Mouse (Mus musculus): ENCODE measurements around the gene Camk1. TPM values are rescaled to one million over a fixed set of nuclear protein-coding genes. Genes with fewer than 3 reads are reported as not detected.

Camk1 gene
- polyA plus RNA-seq, 1 experiment, result 18.3 TPM

DNA sequence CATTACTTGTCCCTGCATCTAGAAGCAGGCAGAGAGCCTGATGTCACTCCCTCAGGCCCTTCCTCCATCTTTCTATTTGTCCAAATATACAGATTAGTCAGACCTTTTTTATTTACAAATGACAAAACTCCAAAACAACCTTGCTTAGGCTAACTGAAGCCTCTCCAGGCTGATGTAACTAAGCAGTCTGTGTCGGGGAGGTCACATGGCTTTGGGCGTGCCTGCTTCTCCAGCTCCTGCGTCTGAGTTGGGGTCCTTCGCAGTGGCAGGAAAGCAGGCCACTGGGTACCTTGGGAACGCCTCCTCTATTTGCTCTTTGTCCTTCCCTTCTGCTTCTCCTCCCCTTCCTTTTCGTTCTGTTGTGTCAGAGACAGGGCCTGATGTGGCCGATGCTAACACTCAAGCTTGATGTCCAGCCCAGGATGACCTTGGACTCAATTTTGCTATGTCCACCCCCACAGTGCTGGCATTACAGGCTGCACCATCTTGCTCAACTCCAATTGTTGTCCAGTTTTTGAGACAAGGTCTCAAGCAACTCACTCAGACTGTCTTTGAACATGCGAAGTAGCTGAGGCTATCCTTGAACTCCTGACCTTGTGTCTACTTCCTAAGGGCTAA lies 20.8 kb upstream of the Camk1 start:
- no peak for DNase-seq
- Histone ChIP-seq H3K27me3 (ENCODE audit: control insufficient read depth, insufficient read depth, low read length) (no peaks in the 10 kb centered on the region), H3K36me3 (ENCODE audit: control insufficient read depth, insufficient read depth, low read length) (no peaks in the 10 kb centered on the region; the same call in 1 of the 2 replicates), H3K27ac (ENCODE audit: control insufficient read depth, insufficient read depth, low read length) (no peak overlapping the region), H3K4me1 (replicated peaks; ENCODE audit: control insufficient read depth, insufficient read depth, low read length) (no peaks in the 10 kb centered on the region), H3K4me3 (ENCODE audit: control insufficient read depth, insufficient read depth, low read length) (no peak overlapping the region)
- no peak for TF ChIP-seq CTCF (IDR thresholded peaks at IDR 0.05; ENCODE audit: borderline replicate concordance, control insufficient read depth, extremely low read depth, insufficient read depth, low read length, poor library complexity)
- no peak for TF ChIP-seq POLR2A (IDR thresholded peaks at IDR 0.05; ENCODE audit: control insufficient read depth, extremely low read depth, insufficient read depth, low read length, poor library complexity)
- WGBS, result 92% methylated on average over 8 of the region's 8 CpGs

GRCm38 (mm10) chr6:113362241-113362640 lies 18.5 kb upstream of the Camk1 start:
- H3K4me1 ChIP-seq (replicated peaks; ENCODE audit: control insufficient read depth, insufficient read depth, low read length), result no peaks in the 10 kb centered on the region
- no peak for DNase-seq
- no peak overlapping the region for H3K4me3 ChIP-seq (ENCODE audit: control insufficient read depth, insufficient read depth, low read length)
- no peaks in the 10 kb centered on the region for H3K36me3 ChIP-seq (ENCODE audit: control insufficient read depth, insufficient read depth, low read length)
- H3K27me3 ChIP-seq (ENCODE audit: control insufficient read depth, insufficient read depth, low read length), result no peaks in the 10 kb centered on the region
- WGBS, result 96% methylated on average over 1 of the region's 1 CpGs
- H3K27ac ChIP-seq (ENCODE audit: control insufficient read depth, insufficient read depth, low read length), result no peak overlapping the region
- TF ChIP-seq CTCF (IDR thresholded peaks at IDR 0.05; ENCODE audit: borderline replicate concordance, control insufficient read depth, extremely low read depth, insufficient read depth, low read length, poor library complexity) (no peak), POLR2A (IDR thresholded peaks at IDR 0.05; ENCODE audit: control insufficient read depth, extremely low read depth, insufficient read depth, low read length, poor library complexity) (no peak)

- DNase-seq, result no peak
- no peaks in the 10 kb centered on the region for H3K27me3 ChIP-seq (ENCODE audit: control insufficient read depth, insufficient read depth, low read length)
- TF ChIP-seq CTCF (IDR thresholded peaks at IDR 0.05; ENCODE audit: borderline replicate concordance, control insufficient read depth, extremely low read depth, insufficient read depth, low read length, poor library complexity) (no peak), POLR2A (IDR thresholded peaks at IDR 0.05; ENCODE audit: control insufficient read depth, extremely low read depth, insufficient read depth, low read length, poor library complexity) (no peak)
- WGBS, result 90% methylated on average over 4 of the region's 4 CpGs
- H3K4me1 ChIP-seq (replicated peaks; ENCODE audit: control insufficient read depth, insufficient read depth, low read length), result no peaks in the 10 kb centered on the region
- H3K4me3 ChIP-seq (ENCODE audit: control insufficient read depth, insufficient read depth, low read length), result no peak overlapping the region
- H3K36me3 ChIP-seq (ENCODE audit: control insufficient read depth, insufficient read depth, low read length), result no peaks in the 10 kb centered on the region
- H3K27ac ChIP-seq (ENCODE audit: control insufficient read depth, insufficient read depth, low read length), result no peak overlapping the region
Measured at GRCm38 (mm10) chr6:113361476-113361875, 17.7 kb upstream of the Camk1 start.

GRCm38 (mm10) chr6:113353696-113354095 lies 9.9 kb upstream of the Camk1 start:
- Histone ChIP-seq H3K27ac (ENCODE audit: control insufficient read depth, insufficient read depth, low read length) (no peak overlapping the region), H3K36me3 (ENCODE audit: control insufficient read depth, insufficient read depth, low read length) (no peaks in the 10 kb centered on the region), H3K27me3 (ENCODE audit: control insufficient read depth, insufficient read depth, low read length) (no peaks in the 10 kb centered on the region), H3K4me3 (ENCODE audit: control insufficient read depth, insufficient read depth, low read length) (no peak overlapping the region), H3K4me1 (replicated peaks; ENCODE audit: control insufficient read depth, insufficient read depth, low read length) (no peaks in the 10 kb centered on the region)
- 89% methylated on average over 3 of the region's 3 CpGs for WGBS
- no peak for DNase-seq
- TF ChIP-seq CTCF (IDR thresholded peaks at IDR 0.05; ENCODE audit: borderline replicate concordance, control insufficient read depth, extremely low read depth, insufficient read depth, low read length, poor library complexity), result no peak

- Histone ChIP-seq H3K27ac (ENCODE audit: control insufficient read depth, insufficient read depth, low read length) (no peak overlapping the region), H3K36me3 (ENCODE audit: control insufficient read depth, insufficient read depth, low read length) (no peaks in the 10 kb centered on the region), H3K4me3 (ENCODE audit: control insufficient read depth, insufficient read depth, low read length) (no peak overlapping the region), H3K4me1 (replicated peaks; ENCODE audit: control insufficient read depth, insufficient read depth, low read length) (no peaks in the 10 kb centered on the region), H3K27me3 (ENCODE audit: control insufficient read depth, insufficient read depth, low read length) (no peaks in the 10 kb centered on the region)
- TF ChIP-seq POLR2A (IDR thresholded peaks at IDR 0.05; ENCODE audit: control insufficient read depth, extremely low read depth, insufficient read depth, low read length, poor library complexity) (no peak), CTCF (IDR thresholded peaks at IDR 0.05; ENCODE audit: borderline replicate concordance, control insufficient read depth, extremely low read depth, insufficient read depth, low read length, poor library complexity) (no peak)
- no peak for DNase-seq
- 92% methylated on average over 3 of the region's 3 CpGs for WGBS
Measured at GRCm38 (mm10) chr6:113352820-113353219, 9.0 kb upstream of the Camk1 start.

GRCm38 (mm10) chr6:113351653-113352052 lies 7.9 kb upstream of the Camk1 start:
- Histone ChIP-seq H3K4me3 (ENCODE audit: control insufficient read depth, insufficient read depth, low read length) (no peak overlapping the region), H3K36me3 (ENCODE audit: control insufficient read depth, insufficient read depth, low read length) (no peaks in the 10 kb centered on the region), H3K4me1 (replicated peaks; ENCODE audit: control insufficient read depth, insufficient read depth, low read length) (no peaks in the 10 kb centered on the region), H3K27me3 (ENCODE audit: control insufficient read depth, insufficient read depth, low read length) (no peaks in the 10 kb centered on the region), H3K27ac (ENCODE audit: control insufficient read depth, insufficient read depth, low read length) (no peak overlapping the region)
- 47% methylated on average over 10 of the region's 10 CpGs for WGBS
- TF ChIP-seq CTCF (IDR thresholded peaks at IDR 0.05; ENCODE audit: borderline replicate concordance, control insufficient read depth, extremely low read depth, insufficient read depth, low read length, poor library complexity) (no peak), POLR2A (IDR thresholded peaks at IDR 0.05; ENCODE audit: control insufficient read depth, extremely low read depth, insufficient read depth, low read length, poor library complexity) (no peak)
- no peak for DNase-seq

GRCm38 (mm10) chr6:113351161-113351560 lies 7.4 kb upstream of the Camk1 start:
- Histone ChIP-seq H3K27me3 (ENCODE audit: control insufficient read depth, insufficient read depth, low read length) (no peaks in the 10 kb centered on the region), H3K36me3 (ENCODE audit: control insufficient read depth, insufficient read depth, low read length) (no peaks in the 10 kb centered on the region), H3K27ac (ENCODE audit: control insufficient read depth, insufficient read depth, low read length) (no peak overlapping the region), H3K4me3 (ENCODE audit: control insufficient read depth, insufficient read depth, low read length) (no peak overlapping the region), H3K4me1 (replicated peaks; ENCODE audit: control insufficient read depth, insufficient read depth, low read length) (no peaks in the 10 kb centered on the region)
- TF ChIP-seq POLR2A (IDR thresholded peaks at IDR 0.05; ENCODE audit: control insufficient read depth, extremely low read depth, insufficient read depth, low read length, poor library complexity), result no peak
- no peak for TF ChIP-seq CTCF (IDR thresholded peaks at IDR 0.05; ENCODE audit: borderline replicate concordance, control insufficient read depth, extremely low read depth, insufficient read depth, low read length, poor library complexity)
- 95% methylated on average over 1 of the region's 1 CpGs for WGBS
- DNase-seq, result no peak

All from thymus, adult 2 months (tissue).